Mouse (Mus musculus): ENCODE data around the gene Spem1. TPM values are rescaled to one million over a fixed set of nuclear protein-coding genes. Genes with fewer than 3 reads are reported as not detected.

Spem1 gene
- total RNA-seq, 2 experiments from 2014 or later, result not detected

DNA sequence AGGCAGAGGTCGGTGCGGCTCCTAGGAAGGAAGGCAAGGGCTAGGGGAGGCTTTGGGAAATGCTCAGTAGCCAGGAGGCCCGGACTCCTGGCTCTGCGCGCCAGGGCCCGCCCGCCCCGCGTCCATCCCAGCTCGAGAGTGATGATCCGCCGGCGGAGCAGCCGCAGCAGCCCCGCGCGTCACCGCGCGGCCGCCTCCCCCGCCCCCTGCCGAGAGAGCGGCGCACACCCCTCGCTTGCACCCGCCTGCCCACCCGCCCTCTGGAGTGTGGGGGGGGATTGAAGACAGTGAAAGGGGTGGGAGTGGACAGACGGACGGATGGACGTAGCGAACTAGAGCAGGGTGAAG, 15.6 kb upstream of the Spem1 start, which contains the start of gene Nlgn2:
Gene Nlgn2 (minus strand): TSS at position 181 of the 348 bp plus-strand sequence.
- ATAC-seq (replicated peaks; ENCODE audit: poor library complexity, severe bottlenecking), result peak; percentile 10

GRCm38 (mm10) chr11:69836703-69837576, 15.0 kb upstream of the Spem1 start:
- ATAC-seq (replicated peaks; ENCODE audit: poor library complexity, severe bottlenecking), result no peak

- no peak for ATAC-seq (replicated peaks; ENCODE audit: poor library complexity, severe bottlenecking)
Observed at GRCm38 (mm10) chr11:69835966-69836335, 14.0 kb upstream of the Spem1 start.

- no peak for ATAC-seq (replicated peaks; ENCODE audit: poor library complexity, severe bottlenecking)
Observed at GRCm38 (mm10) chr11:69835326-69835965, 13.5 kb upstream of the Spem1 start.

GRCm38 (mm10) chr11:69834001-69834549, 12.1 kb upstream of the Spem1 start:
- ATAC-seq (replicated peaks; ENCODE audit: poor library complexity, severe bottlenecking), result peak; percentile 33

DNA sequence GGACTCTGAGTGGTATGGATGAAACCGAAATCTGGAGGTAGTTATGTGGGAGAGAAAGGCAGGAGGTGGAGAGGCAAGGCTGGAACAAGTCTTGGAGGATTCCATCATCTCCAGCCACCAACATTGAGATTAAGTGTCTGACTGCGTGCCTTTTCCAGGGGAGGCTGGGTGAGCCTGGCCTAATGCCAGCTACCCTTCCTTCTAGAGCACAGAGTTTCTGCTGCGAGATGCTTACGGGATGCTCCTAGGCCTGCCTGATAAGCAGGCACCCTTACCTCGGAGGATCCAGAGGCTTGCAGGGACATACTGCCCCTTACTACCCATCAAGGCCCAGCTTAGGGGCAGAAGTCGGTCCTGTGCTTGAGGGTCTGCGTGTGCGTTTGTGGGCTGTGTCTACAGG, 11.6 kb upstream of the Spem1 start:
- no peak for ATAC-seq (replicated peaks; ENCODE audit: poor library complexity, severe bottlenecking)

DNA sequence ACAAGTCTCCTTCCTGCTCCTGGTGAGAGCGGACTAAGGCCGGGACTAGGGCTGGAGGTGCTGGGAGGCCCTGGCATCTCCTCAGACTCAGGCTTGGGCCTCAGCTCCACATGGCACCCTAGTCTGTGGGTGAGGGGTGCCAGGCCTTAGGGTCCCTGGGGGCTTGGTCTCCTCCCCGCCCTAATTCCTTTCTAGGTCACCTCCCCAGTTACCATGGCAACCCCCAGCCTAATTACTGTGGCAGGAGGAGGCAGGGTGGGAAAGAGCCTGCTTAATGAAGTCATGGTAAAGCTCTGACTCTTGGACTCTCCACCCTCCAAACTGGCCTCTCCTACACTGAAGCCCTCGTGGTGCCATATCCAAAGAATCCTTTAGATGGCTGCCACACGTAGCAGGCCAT, 6.9 kb upstream of the Spem1 start:
- ATAC-seq (replicated peaks; ENCODE audit: poor library complexity, severe bottlenecking), result no peak

GRCm38 (mm10) chr11:69823456-69823855, 1.5 kb upstream of the Spem1 start:
- ATAC-seq (replicated peaks; ENCODE audit: poor library complexity, severe bottlenecking), result no peak

GRCm38 (mm10) chr11:69818871-69819270, 3.1 kb downstream of the Spem1 start:
- ATAC-seq (replicated peaks; ENCODE audit: poor library complexity, severe bottlenecking), result no peak

- ATAC-seq (replicated peaks; ENCODE audit: poor library complexity, severe bottlenecking), result no peak
Observed at GRCm38 (mm10) chr11:69818365-69818764, 3.6 kb downstream of the Spem1 start, which contains the start of gene Spem2. Gene Spem2, minus strand, starts transcription at chr11:69818465.

GRCm38 (mm10) chr11:69816520-69816919, 5.5 kb downstream of the Spem1 start:
- ATAC-seq (replicated peaks; ENCODE audit: poor library complexity, severe bottlenecking), result no peak

- no peak for ATAC-seq (replicated peaks; ENCODE audit: poor library complexity, severe bottlenecking)
Observed at GRCm38 (mm10) chr11:69815155-69815554, 6.8 kb downstream of the Spem1 start, which contains the start of gene Gm39566. Gene Gm39566, minus strand, starts transcription at chr11:69815298.

DNA sequence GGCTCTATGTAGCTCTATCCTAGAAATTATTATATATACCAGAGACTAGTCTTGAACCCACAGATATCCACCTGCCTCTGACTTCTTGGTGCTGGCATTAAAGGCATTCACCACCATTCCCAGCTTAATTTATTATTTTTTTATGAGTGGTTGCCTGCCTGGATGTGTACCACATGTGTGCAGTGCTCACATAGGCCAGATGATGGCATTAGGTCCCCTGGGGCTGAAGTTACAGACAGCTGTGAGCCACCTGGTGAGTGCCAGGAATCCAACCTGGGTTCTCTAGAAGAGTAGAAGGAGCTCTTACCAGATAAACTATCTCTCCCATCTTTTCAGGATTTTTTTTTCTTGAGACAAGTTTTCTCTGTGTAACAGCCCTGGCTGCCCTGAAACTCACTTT, 11.7 kb downstream of the Spem1 start:
- no peak for ATAC-seq (replicated peaks; ENCODE audit: poor library complexity, severe bottlenecking)

DNA sequence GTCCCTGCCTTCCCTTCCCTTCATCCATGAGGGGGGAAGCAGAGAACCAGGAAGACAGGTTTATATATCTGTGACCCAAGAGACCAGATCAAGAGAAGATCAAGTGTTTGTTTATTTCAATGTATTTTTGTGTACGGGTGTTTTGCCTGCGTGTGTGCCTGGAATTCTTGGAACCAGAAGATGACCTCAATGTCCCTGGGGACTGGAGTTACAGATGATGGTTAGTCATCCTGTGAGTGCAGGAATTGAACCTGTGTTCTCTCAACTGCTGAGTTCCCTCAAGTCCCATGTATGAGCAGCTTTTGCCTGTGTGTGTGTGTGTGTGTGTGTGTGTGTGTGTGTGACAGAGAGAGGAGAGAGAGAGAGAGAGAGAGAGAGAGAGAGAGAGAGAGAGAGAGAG, 14.3 kb downstream of the Spem1 start:
- no peak for ATAC-seq (replicated peaks; ENCODE audit: poor library complexity, severe bottlenecking)

- no peak for ATAC-seq (replicated peaks; ENCODE audit: poor library complexity, severe bottlenecking)
Observed at GRCm38 (mm10) chr11:69806378-69806777, 15.6 kb downstream of the Spem1 start.

DNA sequence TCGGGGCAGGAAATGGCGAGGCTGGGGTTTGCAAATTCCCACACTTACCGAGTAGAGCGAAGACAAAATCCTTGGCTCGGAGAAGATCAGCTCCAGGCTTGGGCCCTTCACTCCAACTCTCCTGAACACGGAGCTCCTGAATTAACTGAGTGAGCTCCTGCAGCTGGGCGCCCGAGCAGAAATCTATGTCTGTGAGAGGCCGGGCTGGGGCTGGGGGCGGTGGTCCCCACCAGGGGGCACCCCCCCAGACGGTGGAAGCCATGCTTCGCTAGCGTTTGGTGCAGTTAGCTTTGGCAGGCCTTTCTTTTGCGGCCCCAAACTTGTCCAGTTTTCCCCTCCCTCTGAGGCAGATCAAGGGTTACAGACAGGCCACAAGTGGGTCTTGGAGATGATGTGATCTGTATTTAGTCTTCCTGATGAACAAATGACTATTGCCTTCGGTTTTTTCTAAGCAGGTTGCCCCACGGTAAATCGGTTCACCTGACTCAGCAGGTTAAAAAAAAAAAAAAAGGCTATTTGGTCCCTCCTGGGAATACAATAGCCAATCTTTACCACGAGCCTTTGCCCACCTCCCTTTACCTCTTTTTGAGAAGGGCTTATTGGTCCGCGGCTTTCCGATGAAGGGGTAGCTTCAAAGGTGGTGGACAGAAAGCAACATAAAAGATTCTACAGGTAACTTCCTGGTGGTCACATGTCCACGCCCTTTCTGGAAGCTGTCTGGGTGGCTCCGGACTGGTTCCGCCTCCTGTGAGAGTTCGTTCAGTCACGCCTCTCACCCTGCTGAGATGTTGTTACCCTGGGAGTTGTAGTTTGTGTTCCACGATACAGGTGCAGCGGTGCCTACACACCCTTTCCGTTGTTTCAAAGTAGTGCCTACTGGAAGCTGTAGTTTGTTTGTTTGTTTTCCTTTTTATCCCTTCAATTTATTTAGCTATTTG, 16.7 kb downstream of the Spem1 start, which contains the start of gene Tmem102:
Gene Tmem102 (minus strand): TSS at position 653 of the 938 bp plus-strand sequence.
- no peak for ATAC-seq (replicated peaks; ENCODE audit: poor library complexity, severe bottlenecking)

DNA sequence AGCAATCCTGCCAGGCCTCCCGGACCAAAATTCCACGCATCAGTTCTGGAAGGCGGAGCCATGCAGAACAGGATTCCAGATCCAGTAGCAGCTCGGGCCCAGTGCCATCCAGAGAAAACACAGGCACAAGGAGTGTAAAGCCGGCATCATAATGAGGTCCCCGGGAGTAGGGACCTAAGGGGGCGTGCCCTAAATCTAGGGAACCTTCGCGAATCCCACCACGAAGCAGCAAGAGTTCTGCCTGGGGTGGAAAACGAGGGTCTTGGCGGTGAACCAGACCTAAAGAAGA, 17.4 kb downstream of the Spem1 start:
- ATAC-seq (replicated peaks; ENCODE audit: poor library complexity, severe bottlenecking), result no peak

DNA sequence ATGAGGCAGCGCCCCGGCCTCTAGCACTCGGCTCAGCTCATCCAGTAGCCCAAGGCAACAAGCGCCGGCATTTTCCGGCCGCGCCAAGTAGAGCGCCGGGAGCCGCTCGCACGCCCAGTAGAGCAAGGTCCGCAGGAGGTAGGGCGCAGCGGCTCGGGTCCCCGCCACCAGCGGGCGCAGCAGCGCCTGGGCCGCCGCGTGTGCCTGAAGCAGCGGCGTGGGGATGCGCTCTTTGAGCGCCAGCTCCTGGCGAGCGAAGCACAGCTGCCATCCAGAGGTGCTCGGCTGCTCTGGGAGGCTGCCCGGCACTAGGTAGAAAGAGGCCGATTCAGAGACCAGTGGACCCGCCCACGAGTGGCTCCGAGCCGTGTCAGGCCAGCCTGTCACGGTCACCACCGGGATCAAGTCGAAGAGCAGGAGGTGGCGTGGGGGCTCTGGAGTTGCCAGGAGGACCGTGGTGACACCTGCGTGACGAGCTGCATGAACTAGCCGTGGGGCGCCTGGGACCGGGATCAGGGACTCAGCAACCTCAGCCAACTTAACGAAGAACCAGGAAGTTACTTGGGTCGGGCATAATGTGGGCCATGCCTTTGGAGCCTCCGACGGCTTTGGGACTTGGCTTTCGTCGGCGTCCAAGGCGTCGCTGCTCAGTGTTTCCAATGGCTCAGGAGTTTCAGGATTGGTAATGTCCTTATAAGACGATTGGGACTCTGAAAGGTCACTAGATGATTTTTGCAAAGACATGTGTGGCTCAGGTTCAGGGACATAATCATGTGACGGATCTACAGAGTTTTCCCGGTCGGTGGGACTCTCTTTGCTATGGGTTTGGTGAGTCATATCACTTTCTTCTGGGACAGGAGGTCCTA, 18.0 kb downstream of the Spem1 start:
- ATAC-seq (replicated peaks; ENCODE audit: poor library complexity, severe bottlenecking), result peak; percentile 54

DNA sequence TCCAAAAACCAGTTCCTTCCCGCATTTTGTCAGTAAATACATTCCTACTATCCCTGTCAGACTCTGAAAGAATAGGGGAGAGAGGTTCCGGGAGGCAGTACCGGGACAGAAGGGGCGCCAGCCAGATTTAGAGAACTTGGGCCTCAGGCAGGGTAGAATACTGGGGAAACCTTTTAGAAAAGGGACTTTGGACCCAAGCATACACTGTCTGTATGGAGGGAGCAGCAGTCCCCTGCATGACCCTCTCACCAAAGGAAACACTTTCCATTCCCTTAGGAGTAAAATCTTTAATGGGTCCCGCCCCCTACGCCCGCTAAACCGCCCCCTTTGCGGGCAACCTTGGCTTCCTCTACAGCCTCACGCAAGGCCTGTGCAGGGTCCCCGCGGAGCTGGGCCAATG, 18.7 kb downstream of the Spem1 start:
- peak; percentile 17 for ATAC-seq (replicated peaks; ENCODE audit: poor library complexity, severe bottlenecking)

Measured in granulocyte monocyte progenitor cell, adult 5-6 weeks (primary cell).